Mouse (Mus musculus): ENCODE data around the gene Apln.

Gene Apln

GRCm38 (mm10) chrX:48034144-48035113 lies at the start of gene Apln:
Gene Apln, minus strand, starts transcription at chrX:48034853.
- DNase-seq (ENCODE audit: low read depth, low spot score) = no peak

DNA sequence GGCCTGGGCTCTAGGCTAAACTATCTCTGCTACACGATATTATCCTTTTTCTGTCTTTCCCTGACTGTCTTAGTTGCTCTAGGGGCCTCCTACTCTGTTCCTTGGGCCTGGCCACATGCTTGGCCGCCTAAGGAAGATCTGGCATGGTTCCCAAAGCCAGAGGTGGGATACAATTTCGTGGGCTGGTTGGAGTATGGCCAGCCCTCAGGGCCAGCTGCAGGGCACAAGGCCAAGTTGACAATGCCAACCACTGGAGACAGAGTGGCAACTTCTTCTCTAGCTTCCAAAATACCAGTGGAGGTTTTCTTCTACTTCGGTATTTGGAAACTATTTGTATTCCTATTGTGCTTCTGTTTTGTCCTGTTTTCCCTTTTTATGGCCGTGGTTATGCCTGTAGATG lies 47.7 kb upstream of the Apln start:
- no peak for DNase-seq (ENCODE audit: low read depth, low spot score)

DNA sequence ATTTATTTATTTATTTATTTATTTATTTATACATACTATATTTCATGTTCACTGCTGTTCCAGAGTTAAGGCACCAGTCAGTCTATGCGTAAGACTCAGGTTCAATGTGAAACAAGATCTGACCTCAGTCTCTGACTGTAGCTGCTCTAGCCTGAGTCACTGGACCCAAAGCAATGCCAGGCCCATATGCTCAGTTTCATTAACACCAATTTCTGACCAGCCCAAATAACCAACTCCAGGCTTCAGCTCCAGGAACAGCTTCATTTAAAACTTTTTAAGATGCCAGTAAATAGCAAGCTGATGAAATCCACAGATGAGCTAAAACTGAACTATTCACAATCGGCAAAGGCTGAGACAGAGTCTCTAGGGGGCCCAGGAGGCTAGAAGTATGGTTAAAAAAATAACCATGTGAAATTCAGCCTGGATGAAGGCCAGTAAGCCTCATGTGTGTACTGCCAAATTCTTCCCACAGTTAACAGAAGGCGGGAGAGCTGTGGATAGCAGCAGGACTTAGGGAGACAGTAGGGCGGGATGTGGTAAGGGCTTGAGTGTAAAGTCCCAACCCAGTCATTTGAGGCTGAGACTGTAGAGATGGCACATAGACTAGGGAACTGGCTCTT lies 42.3 kb upstream of the Apln start:
- DNase-seq (ENCODE audit: low read depth, low spot score) = no peak

GRCm38 (mm10) chrX:48074691-48075090 lies 40.0 kb upstream of the Apln start:
- no peak for DNase-seq (ENCODE audit: low read depth, low spot score)

- no peak for DNase-seq (ENCODE audit: low read depth, low spot score)
These were observed 37.7 kb upstream of the Apln start for GRCm38 (mm10) chrX:48072401-48072800.

DNA sequence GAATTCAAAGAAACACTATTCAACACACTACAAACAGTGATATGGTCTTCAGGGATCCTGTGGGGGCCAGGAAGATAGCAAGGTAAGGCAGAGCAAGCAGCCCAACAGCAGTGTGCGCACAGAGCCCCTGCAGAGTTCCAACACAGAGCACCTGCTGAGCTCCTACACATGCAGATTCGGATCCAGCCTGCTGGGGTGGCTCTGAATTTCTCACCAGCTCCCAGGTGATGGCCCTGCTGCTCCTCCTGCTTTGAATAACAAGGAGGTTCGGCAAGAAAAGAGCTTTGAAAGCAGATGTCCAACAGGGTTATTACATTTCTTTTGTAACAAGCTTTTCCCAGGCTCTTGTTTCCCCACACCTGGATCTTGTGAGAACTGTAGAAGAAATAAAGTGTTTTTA lies 37.3 kb upstream of the Apln start:
- DNase-seq (ENCODE audit: low read depth, low spot score) = no peak

GRCm38 (mm10) chrX:48066891-48067290 lies 32.2 kb upstream of the Apln start:
- DNase-seq (ENCODE audit: low read depth, low spot score) = no peak

DNA sequence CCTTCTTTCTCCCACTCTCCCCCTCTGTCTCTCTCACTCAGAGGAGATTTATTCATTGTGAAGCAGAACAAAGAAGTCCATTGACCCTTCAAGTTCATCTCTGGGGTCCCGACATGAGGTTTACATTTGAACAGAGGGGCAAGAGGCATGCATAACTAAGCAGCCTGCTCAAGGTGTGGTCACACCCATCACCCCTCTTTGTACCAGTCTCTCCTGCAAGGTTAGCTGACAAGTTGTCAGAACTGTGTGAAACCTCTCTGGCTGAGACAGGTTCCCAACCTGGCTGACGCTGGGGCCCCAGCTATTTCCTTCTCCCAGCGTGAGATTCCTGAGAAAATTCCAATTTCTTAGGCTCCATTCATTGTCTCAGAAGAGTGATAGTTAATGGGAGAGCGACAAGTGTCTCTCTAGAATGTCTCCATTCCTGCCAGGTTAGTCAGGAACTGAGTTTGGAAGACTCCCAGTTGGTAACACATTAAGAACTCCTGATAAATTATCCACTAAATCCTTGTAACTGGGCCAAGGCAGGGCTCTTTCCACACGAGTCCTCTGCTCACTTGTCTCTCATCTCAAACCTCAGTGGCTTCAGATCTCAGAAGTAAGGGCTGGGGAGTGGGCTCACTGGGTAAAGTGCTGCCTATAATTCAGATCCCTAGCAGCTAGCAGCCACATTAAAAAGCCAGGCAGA lies 29.7 kb upstream of the Apln start:
- DNase-seq (ENCODE audit: low read depth, low spot score) = no peak

DNA sequence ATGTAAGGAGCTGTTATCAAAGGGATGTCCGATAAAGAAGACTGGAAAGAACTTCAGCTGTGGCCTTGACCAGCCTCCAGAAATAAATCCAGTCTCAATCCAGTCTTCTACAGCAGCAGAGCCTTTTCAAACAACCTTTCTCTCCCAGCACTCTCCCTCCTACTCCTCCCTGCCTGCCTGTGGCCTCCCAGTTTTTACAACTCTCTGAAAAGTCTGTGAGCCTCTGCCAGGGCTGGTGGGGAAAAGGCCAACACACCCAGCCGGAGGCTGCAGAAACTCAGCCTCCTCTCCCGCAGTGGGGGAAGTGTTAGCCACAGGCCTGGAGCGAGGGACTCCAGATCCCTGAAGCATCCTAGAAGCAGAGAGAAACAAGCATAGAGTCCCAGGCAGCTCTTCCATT lies 27.8 kb upstream of the Apln start:
- DNase-seq (ENCODE audit: low read depth, low spot score) = no peak

DNA sequence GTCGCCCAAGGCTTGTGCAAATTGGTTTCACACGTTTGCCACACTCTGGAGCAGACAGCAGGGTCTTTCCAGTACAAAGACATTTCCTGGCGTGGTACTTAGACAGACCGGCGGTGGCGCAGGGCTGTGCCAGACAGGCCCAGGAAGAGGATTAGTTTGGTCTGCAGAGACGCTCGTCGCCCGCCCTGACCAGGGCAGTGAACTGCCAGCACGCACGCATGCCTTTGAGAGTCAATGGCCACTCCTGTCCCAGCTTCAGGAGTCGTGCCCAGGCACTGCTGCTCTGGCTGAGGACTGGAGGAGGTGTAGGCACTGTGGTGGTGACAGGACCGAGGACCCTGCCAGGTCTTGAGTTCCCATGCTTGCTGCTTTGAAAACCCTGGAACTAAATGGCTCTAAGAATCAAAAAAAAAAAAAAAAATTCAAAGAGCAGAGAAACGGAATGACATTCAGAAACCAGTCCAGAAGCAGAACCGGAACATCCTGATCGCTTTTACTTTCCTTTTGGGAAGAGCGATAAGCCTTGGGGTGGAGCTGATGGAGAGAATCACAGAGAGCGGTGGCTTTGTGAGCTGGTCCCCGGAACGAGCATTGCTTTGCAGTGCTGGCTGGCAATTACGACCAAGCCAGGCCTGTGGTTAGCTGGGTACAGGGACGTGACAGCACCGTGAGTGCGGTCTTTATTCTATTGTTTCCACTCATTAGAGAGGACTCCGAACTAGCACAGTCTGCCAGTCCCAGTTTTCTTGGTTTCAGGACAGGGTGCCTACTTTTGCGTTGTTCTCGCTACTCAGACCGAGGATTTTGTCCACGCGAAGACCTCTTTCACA lies 19.7 kb upstream of the Apln start:
- DNase-seq (ENCODE audit: low read depth, low spot score) = no peak

- DNase-seq (ENCODE audit: low read depth, low spot score) = no peak
These were observed 19.1 kb upstream of the Apln start for GRCm38 (mm10) chrX:48053743-48054142.

- no peak for DNase-seq (ENCODE audit: low read depth, low spot score)
These were observed 11.7 kb upstream of the Apln start for GRCm38 (mm10) chrX:48046315-48046714.

- no peak for DNase-seq (ENCODE audit: low read depth, low spot score)
These were observed 9.6 kb upstream of the Apln start for GRCm38 (mm10) chrX:48044261-48044660.

GRCm38 (mm10) chrX:48042748-48043147 lies 8.1 kb upstream of the Apln start:
- DNase-seq (ENCODE audit: low read depth, low spot score) = no peak

DNA sequence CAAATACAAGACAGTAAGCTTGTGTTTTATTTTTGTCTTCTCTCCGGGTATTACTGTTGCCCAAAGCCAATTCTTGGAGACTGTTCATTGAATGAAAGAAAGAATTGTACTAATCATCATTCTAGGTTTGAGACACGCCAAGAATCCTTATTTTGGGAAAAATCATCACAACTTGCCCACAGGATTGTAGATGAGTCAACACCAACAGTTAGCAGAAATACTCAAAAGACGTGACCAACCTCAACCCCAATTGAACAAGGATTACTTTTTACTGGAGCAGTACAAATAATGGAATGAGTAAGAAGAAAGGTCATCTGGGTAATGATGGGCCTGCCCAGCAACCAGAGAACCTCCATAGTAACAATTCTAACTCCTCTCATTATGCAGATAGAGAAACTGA lies 5.7 kb upstream of the Apln start:
- DNase-seq (ENCODE audit: low read depth, low spot score) = no peak

DNA sequence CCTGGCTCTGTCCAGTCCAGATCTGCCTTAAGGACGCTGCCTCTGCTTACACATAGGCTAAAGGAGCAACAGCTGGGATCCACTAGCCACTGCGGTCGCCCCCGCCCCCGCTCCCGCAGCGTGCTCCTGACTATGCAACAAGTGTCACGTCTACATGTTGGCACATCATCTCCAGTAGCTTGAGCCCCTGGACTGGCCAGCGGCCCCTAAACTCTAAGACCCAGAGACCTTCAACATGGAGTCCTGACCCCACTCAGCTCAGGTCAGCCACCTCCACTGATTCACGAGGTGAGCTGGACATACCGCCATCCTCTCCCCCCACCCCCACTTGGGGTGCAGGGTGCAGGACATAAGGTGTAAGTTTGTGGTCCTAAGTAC lies 898 bp downstream of the Apln start:
- no peak for DNase-seq (ENCODE audit: low read depth, low spot score)

DNA sequence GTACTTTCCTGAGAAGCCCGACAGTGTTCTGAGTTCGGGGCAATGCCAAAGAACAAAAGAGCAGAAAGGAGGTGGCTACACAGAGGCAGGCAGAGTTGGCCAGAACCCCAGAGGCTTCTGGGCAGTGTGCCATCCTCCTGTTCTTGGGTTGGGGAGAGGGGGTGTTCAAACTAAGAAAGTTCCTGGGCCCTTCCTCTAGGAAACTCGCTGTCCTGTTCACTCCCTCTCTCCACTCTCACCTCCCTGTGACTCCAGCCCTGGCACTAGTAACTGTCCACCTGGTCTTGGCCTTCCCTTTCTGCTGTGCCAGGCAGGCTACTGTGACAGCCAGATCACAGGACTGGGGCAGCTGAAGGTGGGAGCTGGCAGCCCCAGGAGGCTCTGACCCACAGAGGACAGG lies 1.6 kb downstream of the Apln start:
- DNase-seq (ENCODE audit: low read depth, low spot score) = no peak

DNA sequence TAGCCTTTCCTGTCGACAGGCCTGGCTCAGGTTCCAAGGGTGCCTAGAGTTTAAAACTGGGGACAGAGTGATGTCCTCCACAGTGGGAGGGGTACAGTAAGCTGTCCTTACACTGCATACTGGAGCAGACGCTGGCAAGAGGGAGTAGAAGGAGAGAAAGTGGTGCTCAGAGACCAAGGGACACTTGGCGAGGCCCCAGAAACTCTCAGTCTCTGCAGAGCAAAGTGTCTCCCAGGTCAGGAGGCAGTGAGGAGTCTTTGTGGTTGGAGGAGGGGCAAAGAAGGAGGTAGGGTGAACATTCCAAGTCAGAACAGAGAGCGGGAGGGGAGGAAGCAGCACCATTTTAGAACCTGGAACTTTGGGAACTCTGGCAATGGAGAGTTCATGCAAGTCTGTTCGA lies 2.8 kb downstream of the Apln start:
- no peak for DNase-seq (ENCODE audit: low read depth, low spot score)

DNA sequence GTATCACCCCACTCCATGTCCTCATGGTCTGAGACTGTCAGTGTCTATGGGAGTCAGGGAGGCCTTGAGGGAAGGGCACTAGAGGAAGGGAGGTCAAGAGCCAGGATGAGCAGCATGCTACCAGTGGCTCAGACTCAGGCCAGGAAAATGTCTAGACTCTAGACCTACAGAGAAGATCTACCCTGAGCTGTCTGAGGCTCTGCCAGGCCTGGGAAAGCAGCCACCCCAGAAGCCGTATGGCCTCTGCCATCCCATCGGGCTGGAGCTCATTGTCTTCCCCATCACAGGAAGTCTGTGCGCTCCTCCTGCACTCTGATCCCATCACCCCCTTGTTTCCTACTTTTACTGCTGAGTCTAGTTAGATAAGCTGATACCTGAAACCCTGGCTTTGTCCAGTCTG lies 4.1 kb downstream of the Apln start:
- no peak for DNase-seq (ENCODE audit: low read depth, low spot score)

GRCm38 (mm10) chrX:48022811-48023210 lies 11.8 kb downstream of the Apln start:
- no peak for DNase-seq (ENCODE audit: low read depth, low spot score)

DNA sequence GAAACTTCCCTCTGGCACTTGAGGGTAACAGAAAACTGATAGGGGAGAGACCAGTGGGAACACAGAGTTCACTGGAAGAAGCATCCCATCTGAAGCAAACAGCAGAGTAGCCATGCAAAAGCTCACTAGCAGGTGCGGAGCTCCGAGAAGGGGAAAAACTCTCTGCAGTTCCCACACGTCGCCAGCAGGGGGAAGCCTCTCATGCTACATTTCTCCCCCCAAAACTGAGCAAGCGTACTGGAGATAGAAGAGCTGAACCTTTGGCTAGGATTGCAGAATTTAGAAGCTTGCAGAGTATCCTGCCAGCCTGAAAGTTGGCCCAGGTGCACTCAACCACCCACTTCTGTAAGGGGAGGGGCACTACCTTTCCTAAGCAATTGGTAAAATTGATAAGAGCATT lies 14.7 kb downstream of the Apln start:
- DNase-seq (ENCODE audit: low read depth, low spot score) = no peak

- DNase-seq (ENCODE audit: low read depth, low spot score) = no peak
These were observed 15.3 kb downstream of the Apln start for GRCm38 (mm10) chrX:48019359-48019758.
